Mouse (Mus musculus) ES-E14 (cell line): Measurements from ENCODE around the gene Acr.

Source experiments
- CHD2 ChIP-seq: IDR thresholded peaks from 2 replicates; pipeline ENCODE4 v1.6.1; 2014; ENCODE audit warnings: mild to moderate bottlenecking, low read depth, low read length, inconsistent platforms
- HCFC1 ChIP-seq: IDR thresholded peaks from 2 replicates; pipeline ENCODE4 v1.6.1; 2012; ENCODE audit warnings: low read length, inconsistent platforms, borderline replicate concordance; ENCODE audit not compliant: insufficient read depth
- MAFK ChIP-seq: IDR thresholded peaks from 2 replicates; pipeline ENCODE4 v1.6.1; 2014; ENCODE audit warnings: mild to moderate bottlenecking, low read depth, low read length, inconsistent platforms; ENCODE audit not compliant: insufficient read depth
- ZNF384 ChIP-seq: IDR thresholded peaks from 2 replicates; pipeline ENCODE4 v1.6.1; 2012; ENCODE audit warnings: low read depth, low read length, inconsistent platforms

- TF ChIP-seq HCFC1 = no peak
- TF ChIP-seq MAFK = no peak
- TF ChIP-seq ZNF384 = no peak
- TF ChIP-seq CHD2 = no peak
Measured at GRCm38 (mm10) chr15:89533843-89534207, 34.3 kb upstream of the Acr start.
